Mouse (Mus musculus) liver, adult 10 weeks (tissue): ENCODE results near the gene Ncapd2. TPM values are rescaled to one million over a fixed set of nuclear protein-coding genes. Genes with fewer than 3 reads are reported as not detected.

Experiments
- polyA plus RNA-seq: library from polyadenylated mRNA; stranded (reverse); fragments of 350-450 nt; fragmentation: Illumina TruSeq; extraction: RNeasy Lipid Tissue Mini Kit (QIAGEN cat#74804); gene quantifications from one replicate; pipeline ENCODE4 v1.2.3, GENCODE M21; 2014; ENCODE audit warnings: low read depth, low replicate concordance

Gene Ncapd2
- polyA plus RNA-seq: 0.34 TPM

DNA sequence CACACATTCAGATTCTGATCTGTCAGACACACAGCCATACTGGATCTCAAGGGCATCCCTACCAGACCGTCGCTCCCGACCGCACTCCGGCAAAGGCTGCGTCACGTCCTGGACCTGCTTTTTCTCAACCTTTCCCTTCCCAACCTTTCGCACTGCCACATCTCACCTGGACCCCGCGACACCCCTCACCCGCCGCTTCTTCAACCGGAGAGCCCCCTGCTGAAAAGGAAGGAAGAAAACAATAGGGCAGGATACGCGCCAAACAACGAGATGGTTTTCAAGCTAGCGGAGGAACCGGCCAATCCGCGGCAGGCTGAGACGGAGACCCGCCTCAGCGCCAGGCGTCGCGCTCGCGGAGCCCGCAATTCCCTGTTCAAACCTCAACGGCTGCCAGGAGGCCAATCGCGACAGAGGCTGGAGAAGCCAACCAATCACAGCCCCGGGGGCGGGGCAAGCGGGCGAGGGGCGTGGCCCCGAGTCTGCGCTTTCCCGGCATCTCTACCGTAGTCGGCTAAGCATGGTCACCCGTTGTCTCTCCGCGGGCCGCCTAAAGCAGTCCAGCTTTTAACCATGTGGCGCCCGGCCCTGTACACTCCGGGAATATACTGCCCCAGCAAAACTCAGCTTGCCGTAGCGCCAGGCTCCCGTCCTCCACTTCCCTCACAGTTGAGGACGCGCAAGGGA is at the start of gene Ncapd2, which contains the start of gene Mrpl51:
Ncapd2 (minus strand) TSS at position 370 of the 684 bp plus-strand sequence.
Mrpl51 (plus strand) TSS at position 470 of the 684 bp plus-strand sequence.

GRCm38 (mm10) chr6:125236782-125237181 is 45.3 kb upstream of the Ncapd2 start, which contains the start of gene Cd27:
Gene Cd27 (minus strand): TSS chr6:125237010.

DNA sequence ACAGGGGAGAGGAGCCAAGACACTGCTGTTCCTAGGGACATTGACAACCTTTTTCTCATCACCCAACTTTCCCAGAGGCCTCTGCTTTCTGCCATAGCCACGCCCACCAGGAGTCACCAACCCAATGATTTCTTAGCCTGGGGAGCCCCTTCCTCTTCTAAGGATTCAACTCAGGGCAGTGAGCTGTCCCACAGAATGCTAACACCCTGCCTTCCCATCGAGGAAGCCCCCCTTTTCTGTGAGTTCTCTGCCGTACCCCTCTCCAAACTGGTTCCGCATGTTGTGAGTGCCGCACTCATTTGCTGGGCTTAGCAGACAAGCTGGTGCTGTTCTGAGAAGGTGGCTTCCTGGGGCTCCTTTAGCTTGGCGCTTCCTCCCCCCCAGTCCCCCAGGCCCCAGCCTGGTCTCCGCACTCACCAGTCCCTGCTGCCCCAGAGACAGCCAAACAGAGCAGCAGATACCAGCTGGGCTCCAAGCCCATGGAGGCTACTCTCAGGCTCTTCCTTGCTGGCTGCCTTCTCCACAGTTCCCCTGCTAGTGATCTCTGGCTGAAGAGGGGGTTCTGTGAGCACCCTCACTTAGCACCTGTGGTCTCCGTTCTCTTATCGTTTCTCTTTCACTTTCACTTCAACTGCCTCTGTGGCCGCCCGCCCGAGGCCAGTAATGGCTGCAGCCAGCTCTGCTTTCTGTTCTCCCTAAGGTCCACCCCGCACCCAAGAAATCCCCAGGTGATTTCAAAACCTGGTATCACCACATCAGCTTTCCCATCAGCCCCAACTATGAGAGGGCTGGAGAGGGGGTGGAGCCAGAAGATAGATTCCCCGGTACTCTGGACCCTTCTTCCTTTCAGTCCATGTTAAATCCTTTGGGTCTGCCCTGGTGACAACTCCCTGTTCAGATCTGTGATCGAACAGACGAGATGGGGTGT is 39.9 kb upstream of the Ncapd2 start, which contains the start of gene Tapbpl:
Tapbpl (minus strand) TSS at position 744 of the 928 bp plus-strand sequence.

GRCm38 (mm10) chr6:125215148-125215954 is 23.9 kb upstream of the Ncapd2 start, which contains the start of gene Vamp1:
Gene Vamp1 (plus strand): TSS chr6:125215551.

GRCm38 (mm10) chr6:125166051-125166751 is 25.3 kb downstream of the Ncapd2 start, which contains the start of gene Gapdh:
Gene Gapdh (minus strand): TSS chr6:125166467.

DNA sequence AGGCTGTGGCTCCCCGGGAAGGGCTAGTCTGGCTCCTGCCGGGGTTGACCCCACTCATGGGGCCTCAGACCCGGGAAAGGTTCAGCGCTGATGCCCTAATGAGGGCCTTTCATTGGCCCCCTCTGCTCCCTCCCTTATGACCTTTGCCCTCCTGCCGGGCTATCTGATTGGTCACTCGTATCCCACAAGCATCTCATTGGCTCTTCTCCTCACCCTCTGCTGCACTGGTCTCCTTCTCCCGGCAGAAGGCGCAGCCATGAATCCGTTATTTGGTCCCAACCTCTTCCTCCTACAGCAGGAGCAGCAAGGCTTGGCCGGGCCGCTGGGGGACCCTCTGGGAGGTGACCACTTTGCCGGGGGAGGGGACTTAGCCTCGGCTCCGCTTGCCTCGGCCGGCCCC is 46.5 kb downstream of the Ncapd2 start, which contains the start of gene Iffo1:
Iffo1 (plus strand) TSS at position 241 of the 400 bp plus-strand sequence.

DNA sequence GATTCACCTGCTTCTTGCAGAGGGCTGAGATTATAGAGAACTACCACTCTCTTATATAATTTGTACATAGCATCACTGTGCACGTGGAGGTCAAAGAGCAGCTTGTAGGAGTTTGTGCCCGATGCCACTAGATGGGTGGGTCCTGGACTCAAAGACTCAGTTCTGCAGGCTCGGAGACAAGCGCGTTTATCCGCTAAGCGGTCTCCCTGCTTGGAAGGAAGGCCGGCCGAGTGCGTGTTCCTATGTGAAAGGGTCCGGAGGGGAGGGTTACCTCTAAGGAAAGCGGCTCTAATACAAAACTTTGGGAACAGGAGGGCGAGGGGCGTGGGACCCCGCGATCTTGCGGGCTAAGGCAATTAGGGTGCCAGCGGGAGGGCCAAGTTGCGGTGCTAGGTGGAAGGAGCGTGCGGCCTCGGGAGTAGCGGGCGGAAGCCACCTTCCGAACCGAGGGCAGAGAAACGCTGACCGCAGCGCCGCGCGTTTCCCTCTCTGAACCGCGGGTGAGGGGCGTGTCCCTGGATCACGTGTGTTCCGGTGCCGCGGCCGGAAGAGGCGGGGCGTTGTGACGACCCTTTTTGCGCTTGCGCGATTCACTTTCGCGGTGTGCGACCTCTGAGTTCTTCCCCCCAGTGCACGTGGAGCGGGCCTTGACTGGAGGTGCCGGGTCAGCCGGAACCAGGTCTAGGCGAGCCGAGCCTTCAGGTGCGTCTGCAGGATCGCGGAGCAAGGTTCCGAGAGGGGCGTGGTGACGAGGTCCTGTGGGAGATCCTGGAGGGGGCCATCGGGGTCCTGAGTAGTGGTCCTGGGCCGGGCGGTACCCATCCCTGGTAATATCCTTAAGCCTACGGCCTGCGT is 60.0 kb downstream of the Ncapd2 start, which contains the start of gene Nop2:
Nop2 (plus strand) TSS at position 608 of the 855 bp plus-strand sequence.

Other genes starting within 250 kb of the Ncapd2 start
- 16.8 TPM for gene Cops7a, start 226.2 kb downstream of the Ncapd2 start, polyA plus RNA-seq
- not detected for gene Pianp, start 195.0 kb downstream of the Ncapd2 start, polyA plus RNA-seq
- gene Zfp384, start 182.6 kb downstream of the Ncapd2 start, polyA plus RNA-seq: 11.4 TPM
- gene Ing4, start 151.9 kb downstream of the Ncapd2 start, polyA plus RNA-seq: 11.2 TPM
- 0.90 TPM for gene Acrbp, start 142.0 kb downstream of the Ncapd2 start, polyA plus RNA-seq
- gene Lpar5, start 123.8 kb downstream of the Ncapd2 start, polyA plus RNA-seq: not detected
- gene Chd4, start 95.7 kb downstream of the Ncapd2 start, polyA plus RNA-seq: 23.4 TPM
- gene Nop2, start 59.8 kb downstream of the Ncapd2 start, polyA plus RNA-seq: 1.1 TPM
- gene Iffo1, start 46.5 kb downstream of the Ncapd2 start, polyA plus RNA-seq: 1.5 TPM
- gene Gapdh, start 25.2 kb downstream of the Ncapd2 start, polyA plus RNA-seq: 206 TPM
- gene Mrpl51, start 100 bp upstream of the Ncapd2 start, polyA plus RNA-seq: 76.4 TPM
- 2.5 TPM for gene Vamp1, start 23.9 kb upstream of the Ncapd2 start, polyA plus RNA-seq
- 4.5 TPM for gene Tapbpl, start 40.2 kb upstream of the Ncapd2 start, polyA plus RNA-seq
- gene Cd27, start 45.3 kb upstream of the Ncapd2 start, polyA plus RNA-seq: not detected
- not detected for gene Tuba3a, start 94.3 kb upstream of the Ncapd2 start, polyA plus RNA-seq
- gene Ltbr, start 122.2 kb upstream of the Ncapd2 start, polyA plus RNA-seq: 2.3 TPM
- 4.1 TPM for gene Scnn1a, start 129.0 kb upstream of the Ncapd2 start, polyA plus RNA-seq
- 8.7 TPM for gene Tnfrsf1a, start 157.7 kb upstream of the Ncapd2 start, polyA plus RNA-seq
- 0.32 TPM for gene Plekhg6, start 189.1 kb upstream of the Ncapd2 start, polyA plus RNA-seq